Mouse (Mus musculus): ENCODE results near the gene 9130213A22Rik. TPM values are rescaled to one million over a fixed set of nuclear protein-coding genes. Genes with fewer than 3 reads are reported as not detected.

9130213A22Rik gene
- total and polyA plus RNA-seq, 2 experiments from 2014 or later: 1.0 to 1.2 TPM

- 6% methylated on average over 21 of the region's 21 CpGs for WGBS
- DNase-seq (ENCODE audit: low spot score) (no peak), ATAC-seq (ENCODE audit: low FRiP score) (no peak)
- Histone ChIP-seq H3K4me3 (ENCODE audit: low read depth, low read length) (peak overlapping the region; percentile 42), H3K4me2 (ENCODE audit: low read depth, low read length, poor library complexity, severe bottlenecking) (peak overlapping the region; percentile 47), H3K36me3 (ENCODE audit: insufficient read depth, low read length) (peaks cover 29% of the 10 kb centered on the region), H3K27ac (ENCODE audit: low read depth, low read length) (no peak overlapping the region), H3K4me1 (ENCODE audit: insufficient read depth, low read length) (no peaks in the 10 kb centered on the region; the same call in 1 of the 2 replicates), H3K9ac (replicated peaks; ENCODE audit: low read length, poor library complexity, severe bottlenecking) (peak overlapping the region; percentile 39; the same call in 1 of the 2 replicates), H3K9me3 (ENCODE audit: low read length) (no peaks in the 10 kb centered on the region), H3K27me3 (ENCODE audit: insufficient read depth, low read length) (no peaks in the 10 kb centered on the region)
- no peak for TF ChIP-seq CTCF (IDR thresholded peaks at IDR 0.05)
Measured at GRCm38 (mm10) chr11:69111051-69111810, 11.2 kb downstream of the 9130213A22Rik start.

- Histone ChIP-seq H3K4me1 (ENCODE audit: insufficient read depth, low read length) (no peaks in the 10 kb centered on the region; the same call in 1 of the 2 replicates), H3K9me3 (ENCODE audit: low read length) (no peaks in the 10 kb centered on the region), H3K4me2 (ENCODE audit: low read depth, low read length, poor library complexity, severe bottlenecking) (peak overlapping the region; percentile 47), H3K9ac (replicated peaks; ENCODE audit: low read length, poor library complexity, severe bottlenecking) (peak overlapping the region; percentile 39; the same call in 1 of the 2 replicates), H3K4me3 (ENCODE audit: low read depth, low read length) (peak overlapping the region; percentile 42), H3K36me3 (ENCODE audit: insufficient read depth, low read length) (peaks cover 36% of the 10 kb centered on the region), H3K27ac (ENCODE audit: low read depth, low read length) (peak overlapping the region; percentile 4; the same call in 1 of the 2 replicates), H3K27me3 (ENCODE audit: insufficient read depth, low read length) (no peaks in the 10 kb centered on the region)
- ATAC-seq (ENCODE audit: low FRiP score) (peak; percentile 65; the same call in 1 of the 2 replicates), DNase-seq (ENCODE audit: low spot score) (peak; percentile 89)
- WGBS: under 1% methylated on average over 30 of the region's 30 CpGs
- TF ChIP-seq CTCF (IDR thresholded peaks at IDR 0.05): no peak
Measured at GRCm38 (mm10) chr11:69110319-69111046, 11.9 kb downstream of the 9130213A22Rik start.

- no peak overlapping the region for H3K9ac ChIP-seq (replicated peaks; ENCODE audit: low read length, poor library complexity, severe bottlenecking)
- no peaks in the 10 kb centered on the region for H3K27me3 ChIP-seq (ENCODE audit: insufficient read depth, low read length)
- no peak for DNase-seq (ENCODE audit: low spot score)
- H3K9me3 ChIP-seq (ENCODE audit: low read length): no peaks in the 10 kb centered on the region
- no peak for TF ChIP-seq CTCF (IDR thresholded peaks at IDR 0.05)
- H3K4me1 ChIP-seq (ENCODE audit: insufficient read depth, low read length): no peaks in the 10 kb centered on the region; the same call in 1 of the 2 replicates
- H3K4me2 ChIP-seq (ENCODE audit: low read depth, low read length, poor library complexity, severe bottlenecking): no peak overlapping the region
- WGBS: 79% methylated on average over 13 of the region's 13 CpGs
- no peak overlapping the region for H3K27ac ChIP-seq (ENCODE audit: low read depth, low read length)
- peaks cover 47% of the 10 kb centered on the region for H3K36me3 ChIP-seq (ENCODE audit: insufficient read depth, low read length)
- no peak overlapping the region for H3K4me3 ChIP-seq (ENCODE audit: low read depth, low read length)
- peak; percentile 5; the same call in 1 of the 2 replicates for ATAC-seq (ENCODE audit: low FRiP score)
Measured at GRCm38 (mm10) chr11:69109032-69109900, 13.1 kb downstream of the 9130213A22Rik start.

- Histone ChIP-seq H3K4me3 (ENCODE audit: low read depth, low read length) (no peak overlapping the region), H3K27me3 (ENCODE audit: insufficient read depth, low read length) (no peaks in the 10 kb centered on the region), H3K9ac (replicated peaks; ENCODE audit: low read length, poor library complexity, severe bottlenecking) (no peak overlapping the region), H3K4me2 (ENCODE audit: low read depth, low read length, poor library complexity, severe bottlenecking) (no peak overlapping the region), H3K9me3 (ENCODE audit: low read length) (no peaks in the 10 kb centered on the region), H3K36me3 (ENCODE audit: insufficient read depth, low read length) (peaks cover 58% of the 10 kb centered on the region), H3K27ac (ENCODE audit: low read depth, low read length) (no peak overlapping the region), H3K4me1 (ENCODE audit: insufficient read depth, low read length) (no peaks in the 10 kb centered on the region; the same call in 1 of the 2 replicates)
- 91% methylated on average over 9 of the region's 9 CpGs for WGBS
- TF ChIP-seq CTCF (IDR thresholded peaks at IDR 0.05): no peak
- DNase-seq (ENCODE audit: low spot score): no peak
- no peak for ATAC-seq (ENCODE audit: low FRiP score)
Measured at GRCm38 (mm10) chr11:69108223-69108622, 14.2 kb downstream of the 9130213A22Rik start.

GRCm38 (mm10) chr11:69107676-69108075 lies 14.7 kb downstream of the 9130213A22Rik start:
- Histone ChIP-seq H3K27ac (ENCODE audit: low read depth, low read length) (no peak overlapping the region), H3K4me1 (ENCODE audit: insufficient read depth, low read length) (no peaks in the 10 kb centered on the region; the same call in 1 of the 2 replicates), H3K27me3 (ENCODE audit: insufficient read depth, low read length) (no peaks in the 10 kb centered on the region), H3K36me3 (ENCODE audit: insufficient read depth, low read length) (peaks cover 63% of the 10 kb centered on the region), H3K4me2 (ENCODE audit: low read depth, low read length, poor library complexity, severe bottlenecking) (no peak overlapping the region), H3K9ac (replicated peaks; ENCODE audit: low read length, poor library complexity, severe bottlenecking) (no peak overlapping the region), H3K4me3 (ENCODE audit: low read depth, low read length) (no peak overlapping the region), H3K9me3 (ENCODE audit: low read length) (no peaks in the 10 kb centered on the region)
- DNase-seq (ENCODE audit: low spot score) (no peak), ATAC-seq (ENCODE audit: low FRiP score) (no peak)
- no peak for TF ChIP-seq CTCF (IDR thresholded peaks at IDR 0.05)
- 91% methylated on average over 11 of the region's 11 CpGs for WGBS

Data from midbrain, postnatal 0 days (tissue).